Mouse (Mus musculus): ENCODE measurements around the gene Fcrlb.
A peak's percentile ranks its signal among the peaks of the same experiment; 100 is the strongest.

Fcrlb gene

GRCm38 (mm10) chr1:170907456-170908191, 5.1 kb downstream of the Fcrlb start:
- DNase-seq = no peak

- no peak for DNase-seq
These were observed 5.7 kb downstream of the Fcrlb start for GRCm38 (mm10) chr1:170907111-170907455.

GRCm38 (mm10) chr1:170903485-170903884, 9.3 kb downstream of the Fcrlb start:
- no peak for DNase-seq

GRCm38 (mm10) chr1:170901536-170902238, 11.1 kb downstream of the Fcrlb start:
- DNase-seq = peak; percentile 49 to 63

GRCm38 (mm10) chr1:170900799-170901467, 11.8 kb downstream of the Fcrlb start:
- DNase-seq = no peak

GRCm38 (mm10) chr1:170898413-170899075, 14.2 kb downstream of the Fcrlb start:
- no peak for DNase-seq

- no peak for DNase-seq
These were observed 16.0 kb downstream of the Fcrlb start for GRCm38 (mm10) chr1:170896651-170897281.

GRCm38 (mm10) chr1:170894603-170895602, 17.8 kb downstream of the Fcrlb start:
- DNase-seq = no peak

- no peak for DNase-seq
These were observed 20.5 kb downstream of the Fcrlb start for GRCm38 (mm10) chr1:170892279-170892678.

GRCm38 (mm10) chr1:170891646-170892045, 21.1 kb downstream of the Fcrlb start:
- no peak for DNase-seq

- DNase-seq = no peak
These were observed 23.4 kb downstream of the Fcrlb start for GRCm38 (mm10) chr1:170889310-170889709.

- DNase-seq = no peak
These were observed 26.7 kb downstream of the Fcrlb start for GRCm38 (mm10) chr1:170886044-170886458.

GRCm38 (mm10) chr1:170884978-170885561, 27.7 kb downstream of the Fcrlb start, which contains the start of the genes Gm26620 and Dusp12:
Gm26620 (plus strand) TSS chr1:170885065.
Dusp12 (minus strand) TSS chr1:170885540.
- DNase-seq = peak; percentile 72

GRCm38 (mm10) chr1:170884390-170884789, 28.4 kb downstream of the Fcrlb start:
- DNase-seq = no peak

GRCm38 (mm10) chr1:170882915-170883485, 29.7 kb downstream of the Fcrlb start:
- DNase-seq = no peak

- no peak for DNase-seq
These were observed 35.8 kb downstream of the Fcrlb start for GRCm38 (mm10) chr1:170876906-170877305.

GRCm38 (mm10) chr1:170875676-170876075, 37.1 kb downstream of the Fcrlb start:
- no peak for DNase-seq

- DNase-seq = no peak
These were observed 40.8 kb downstream of the Fcrlb start for GRCm38 (mm10) chr1:170871961-170872360.

GRCm38 (mm10) chr1:170871402-170871801, 41.3 kb downstream of the Fcrlb start:
- DNase-seq = no peak

- no peak for DNase-seq
These were observed 43.8 kb downstream of the Fcrlb start for GRCm38 (mm10) chr1:170868905-170869283.

Data from thymus, adult 18-20 months (tissue).